Mouse (Mus musculus) kidney, embryonic 14.5 days (tissue): ENCODE measurements around the gene Pex11g. TPM values are rescaled to one million over a fixed set of nuclear protein-coding genes. Genes with fewer than 3 reads are reported as not detected.
A peak's percentile ranks its signal among the peaks of the same experiment; 100 is the strongest.

Source experiments
- ATAC-seq: fragments of 200-750 bp; cut with Nextera tagmentation; 2 replicates; pipeline ENCODE4 v1.8.0; 2017; ENCODE audit warnings: moderate number of reproducible peaks, mild to moderate bottlenecking, moderate TSS enrichment, moderate library complexity; ENCODE audit not compliant: low FRiP score, low TSS enrichment
- H3K27ac ChIP-seq: fragments of 300-500 bp; sonication (generic); 2 replicates; pipeline ENCODE4 v1.5.1; 2014; ENCODE audit warnings: low read depth, mild to moderate bottlenecking, low read length, moderate library complexity, mixed read lengths
- H3K27me3 ChIP-seq: fragments of 300-500 bp; sonication (generic); 2 replicates; pipeline ENCODE4 v1.6.1; 2014; ENCODE audit warnings: mild to moderate bottlenecking, low read length; ENCODE audit not compliant: control insufficient read depth, insufficient read depth
- H3K36me3 ChIP-seq: fragments of 300-500 bp; sonication (generic); 2 replicates; pipeline ENCODE4 v1.6.1; 2014; ENCODE audit warnings: low read length, mixed read lengths; ENCODE audit not compliant: control insufficient read depth, insufficient read depth
- H3K4me1 ChIP-seq: fragments of 300-500 bp; sonication (generic); 2 replicates; pipeline ENCODE4 v1.6.1; 2014; ENCODE audit warnings: low read length, mixed read lengths; ENCODE audit not compliant: control insufficient read depth, insufficient read depth
- H3K4me2 ChIP-seq: fragments of 300-500 bp; sonication (generic); replicated peaks from 2 replicates; pipeline ENCODE4 v1.6.1; 2014; ENCODE audit warnings: low read depth, mild to moderate bottlenecking, low read length
- H3K4me3 ChIP-seq: fragments of 300-500 bp; sonication (generic); 2 replicates; pipeline ENCODE4 v1.5.1; 2014; ENCODE audit warnings: mild to moderate bottlenecking, low read length
- H3K9ac ChIP-seq: fragments of 300-500 bp; sonication (generic); 2 replicates; pipeline ENCODE4 v1.6.1; 2014; ENCODE audit warnings: low read depth, mild to moderate bottlenecking, low read length, moderate library complexity
- H3K9me3 ChIP-seq: fragments of 300-500 bp; sonication (generic); 2 replicates; pipeline ENCODE4 v1.6.1; 2016; ENCODE audit warnings: low read length; ENCODE audit not compliant: control insufficient read depth
- WGBS: fragments of 180-500 bp; shearing (Covaris S2); extraction: QIAGEN DNeasy Blood & Tissue Kit; methylation state at CpG from one replicate; pipeline ENCODE4 v1.1.7; 2014; 5-methylcytosine and 5-hydroxymethylcytosine counted together
- polyA plus RNA-seq: library from polyadenylated mRNA; unstranded; fragments of >200 nt; fragmentation: Nextera tagmentation; extraction: Ambion mirVana; gene quantifications from 2 replicates; pipeline ENCODE4 v1.2.1, GENCODE M21; 2014

The Pex11g gene
- polyA plus RNA-seq, 1 experiment from 2014 or later, result 4.4 TPM

DNA sequence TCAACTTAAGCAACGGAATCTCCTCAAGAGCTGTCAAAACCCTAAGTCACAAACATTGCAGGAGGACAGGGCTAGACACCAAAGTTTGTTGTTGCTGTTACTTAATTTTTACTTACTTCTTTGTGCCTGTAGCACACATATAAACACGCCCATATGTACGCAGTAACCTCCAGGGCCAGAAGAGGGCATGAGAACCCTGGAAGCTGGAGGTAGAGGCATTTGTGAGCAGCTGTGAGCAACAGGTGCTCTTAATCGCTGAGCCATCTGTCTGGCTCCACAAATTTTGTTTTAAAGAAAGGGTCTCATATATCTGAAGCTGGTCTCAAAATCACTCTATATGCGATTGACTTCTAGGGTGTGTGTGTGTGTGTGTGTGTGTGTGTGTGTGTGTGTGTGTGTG is 3.2 kb downstream of the Pex11g start:
- H3K27me3 ChIP-seq, result no peaks in the 10 kb centered on the region
- H3K4me1 ChIP-seq, result 0 out of 2 replicates have a peak, but pooled peaks cover 4% of the 10 kb centered on the region
- no peak overlapping the region for H3K4me3 ChIP-seq
- H3K9me3 ChIP-seq, result no peaks in the 10 kb centered on the region
- WGBS, result 50% methylated on average over 5 of the region's 5 CpGs
- H3K36me3 ChIP-seq, result no peaks in the 10 kb centered on the region
- H3K4me2 ChIP-seq, result no peak overlapping the region
- no peak overlapping the region for H3K27ac ChIP-seq
- peak; percentile 41; the same call in 1 of the 2 replicates for ATAC-seq
- H3K9ac ChIP-seq, result no peak overlapping the region

GRCm38 (mm10) chr8:3463248-3463647 is 4.2 kb downstream of the Pex11g start:
- 78% methylated on average over 2 of the region's 2 CpGs for WGBS
- Histone ChIP-seq H3K4me1 (0 out of 2 replicates have a peak, but pooled peaks cover 4% of the 10 kb centered on the region), H3K9ac (no peak overlapping the region), H3K9me3 (no peaks in the 10 kb centered on the region), H3K36me3 (no peaks in the 10 kb centered on the region; the same call in 1 of the 2 replicates), H3K27me3 (no peaks in the 10 kb centered on the region), H3K4me2 (no peak overlapping the region), H3K4me3 (no peak overlapping the region), H3K27ac (no peak overlapping the region)
- ATAC-seq, result no peak

GRCm38 (mm10) chr8:3451992-3452391 is 15.5 kb downstream of the Pex11g start:
- Histone ChIP-seq H3K27ac (no peak overlapping the region), H3K9me3 (no peaks in the 10 kb centered on the region), H3K4me2 (no peak overlapping the region), H3K36me3 (peaks cover 81% of the 10 kb centered on the region), H3K27me3 (no peaks in the 10 kb centered on the region), H3K4me3 (no peak overlapping the region), H3K4me1 (no peaks in the 10 kb centered on the region), H3K9ac (no peak overlapping the region)
- 92% methylated on average over 25 of the region's 25 CpGs for WGBS
- no peak for ATAC-seq

GRCm38 (mm10) chr8:3450670-3451069 is 16.8 kb downstream of the Pex11g start:
- no peak overlapping the region for H3K4me2 ChIP-seq
- H3K27ac ChIP-seq, result no peak overlapping the region
- no peak overlapping the region for H3K4me3 ChIP-seq
- 30% methylated on average over 5 of the region's 5 CpGs for WGBS
- H3K9me3 ChIP-seq, result no peaks in the 10 kb centered on the region
- H3K4me1 ChIP-seq, result no peaks in the 10 kb centered on the region
- no peak overlapping the region; the same call in 1 of the 2 replicates for H3K9ac ChIP-seq
- peaks cover 75% of the 10 kb centered on the region for H3K36me3 ChIP-seq
- ATAC-seq, result no peak; the same call in 1 of the 2 replicates
- no peaks in the 10 kb centered on the region for H3K27me3 ChIP-seq

GRCm38 (mm10) chr8:3449226-3449625 is 18.3 kb downstream of the Pex11g start:
- Histone ChIP-seq H3K9ac (no peak overlapping the region), H3K27me3 (no peaks in the 10 kb centered on the region), H3K9me3 (no peaks in the 10 kb centered on the region), H3K4me3 (no peak overlapping the region), H3K4me2 (no peak overlapping the region), H3K36me3 (peaks cover 65% of the 10 kb centered on the region), H3K27ac (no peak overlapping the region), H3K4me1 (no peaks in the 10 kb centered on the region)
- no peak for ATAC-seq
- WGBS, result 84% methylated on average over 2 of the region's 2 CpGs

DNA sequence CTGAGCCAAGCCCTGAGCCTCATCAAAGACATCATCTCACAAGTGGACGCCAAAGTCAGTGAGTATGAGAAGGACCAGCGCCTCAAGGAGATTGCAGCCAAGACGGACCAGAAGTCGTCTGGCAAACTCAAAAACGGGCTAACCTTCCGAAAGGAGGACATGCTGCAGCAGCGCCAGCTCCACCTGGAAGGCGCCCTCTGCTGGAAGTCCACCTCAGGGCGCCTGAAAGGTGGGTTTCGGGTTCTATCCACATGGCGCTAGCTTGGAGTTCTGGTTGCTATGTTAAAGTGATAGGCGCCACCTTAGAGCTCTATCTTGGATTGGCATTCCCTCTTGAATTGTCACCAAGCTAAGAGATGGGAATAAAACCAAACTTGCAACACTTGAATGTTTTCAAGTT is 28.0 kb downstream of the Pex11g start:
- no peaks in the 10 kb centered on the region for H3K27me3 ChIP-seq
- peaks cover 67% of the 10 kb centered on the region for H3K36me3 ChIP-seq
- no peak overlapping the region for H3K27ac ChIP-seq
- WGBS, result 86% methylated on average over 12 of the region's 12 CpGs
- H3K9me3 ChIP-seq, result no peaks in the 10 kb centered on the region
- H3K4me2 ChIP-seq, result no peak overlapping the region
- no peak overlapping the region for H3K9ac ChIP-seq
- ATAC-seq, result no peak
- no peak overlapping the region for H3K4me3 ChIP-seq
- H3K4me1 ChIP-seq, result no peaks in the 10 kb centered on the region

GRCm38 (mm10) chr8:3436492-3436891 is 31.0 kb downstream of the Pex11g start:
- ATAC-seq, result no peak
- Histone ChIP-seq H3K4me2 (no peak overlapping the region), H3K4me3 (no peak overlapping the region), H3K4me1 (no peaks in the 10 kb centered on the region), H3K27me3 (no peaks in the 10 kb centered on the region), H3K9me3 (no peaks in the 10 kb centered on the region), H3K36me3 (peaks cover 83% of the 10 kb centered on the region), H3K27ac (no peak overlapping the region), H3K9ac (no peak overlapping the region)
- WGBS, result 90% methylated on average over 5 of the region's 6 CpGs

DNA sequence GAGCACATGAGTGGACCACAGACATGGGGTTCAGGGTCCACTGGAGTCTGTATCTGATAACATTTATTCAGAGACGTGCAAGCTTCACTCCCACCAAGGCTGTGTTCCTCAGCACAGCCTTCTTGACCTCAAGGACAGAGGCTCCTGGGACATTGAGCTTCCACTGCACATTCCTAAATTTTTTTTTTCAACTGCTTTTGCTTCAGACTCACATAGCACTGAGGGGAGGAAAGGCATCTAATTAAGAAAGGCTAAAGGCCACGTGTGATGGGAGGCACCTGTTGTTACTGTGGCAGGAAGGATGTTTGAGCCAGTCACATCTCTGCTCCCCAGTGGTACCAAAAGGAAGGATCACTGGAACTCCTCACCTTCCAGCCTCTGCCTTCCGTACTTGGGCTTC is 36.4 kb downstream of the Pex11g start:
- Histone ChIP-seq H3K9me3 (no peaks in the 10 kb centered on the region), H3K9ac (no peak overlapping the region), H3K4me3 (no peak overlapping the region), H3K27ac (no peak overlapping the region), H3K4me2 (no peak overlapping the region), H3K27me3 (no peaks in the 10 kb centered on the region), H3K4me1 (no peaks in the 10 kb centered on the region), H3K36me3 (peaks cover 58% of the 10 kb centered on the region)
- peak; percentile 73; the same call in 1 of the 2 replicates for ATAC-seq
- WGBS, result 58% methylated on average over 3 of the region's 3 CpGs

GRCm38 (mm10) chr8:3429966-3430365 is 37.5 kb downstream of the Pex11g start:
- Histone ChIP-seq H3K4me3 (no peak overlapping the region), H3K36me3 (peaks cover 48% of the 10 kb centered on the region), H3K4me1 (no peaks in the 10 kb centered on the region), H3K27ac (no peak overlapping the region), H3K27me3 (no peaks in the 10 kb centered on the region), H3K9me3 (no peaks in the 10 kb centered on the region), H3K9ac (no peak overlapping the region), H3K4me2 (no peak overlapping the region)
- WGBS, result 70% methylated on average over 2 of the region's 2 CpGs
- no peak for ATAC-seq
